Mouse (Mus musculus) intestine, embryonic 14.5 days (tissue): Measurements from ENCODE around the gene Nrbf2. TPM values are rescaled to one million over a fixed set of nuclear protein-coding genes. Genes with fewer than 3 reads are reported as not detected.

Experiments
- ATAC-seq: fragments of 200-750 bp; cut with Nextera tagmentation; replicated peaks from 2 replicates; pipeline ENCODE4 v1.8.0; 2017; ENCODE audit warnings: low read depth, moderate number of reproducible peaks, moderate TSS enrichment, moderate library complexity; ENCODE audit not compliant: low FRiP score, low TSS enrichment
- DNase-seq: peaks from one replicate; pipeline ENCODE4 v3.0.0-alpha.2; 2018; ENCODE audit warnings: low spot score
- H3K27ac ChIP-seq: fragments of 300-500 bp; sonication (generic); 2 replicates; pipeline ENCODE4 v1.5.1; 2014; ENCODE audit warnings: low read depth, mild to moderate bottlenecking, control low read depth
- H3K27me3 ChIP-seq: fragments of 300-500 bp; sonication (generic); replicated peaks from 2 replicates; pipeline ENCODE4 v1.6.1; 2014; ENCODE audit warnings: low read length, control low read depth; ENCODE audit not compliant: control insufficient read depth, insufficient read depth
- H3K36me3 ChIP-seq: fragments of 300-500 bp; sonication (generic); 2 replicates; pipeline ENCODE4 v1.6.1; 2014; ENCODE audit warnings: low read length, control low read depth; ENCODE audit not compliant: control insufficient read depth, insufficient read depth
- H3K4me1 ChIP-seq: fragments of 300-500 bp; sonication (generic); replicated peaks from 2 replicates; pipeline ENCODE4 v1.6.1; 2014; ENCODE audit warnings: low read length, control low read depth, mixed read lengths; ENCODE audit not compliant: control insufficient read depth, insufficient read depth
- H3K4me2 ChIP-seq: fragments of 300-500 bp; sonication (generic); 2 replicates; pipeline ENCODE4 v1.6.1; 2014; ENCODE audit warnings: low read length
- H3K4me3 ChIP-seq: fragments of 300-500 bp; sonication (generic); 2 replicates; pipeline ENCODE4 v1.5.1; 2014; ENCODE audit warnings: low read depth, low read length, control low read depth, mixed read lengths
- H3K9ac ChIP-seq: fragments of 300-500 bp; sonication (generic); 2 replicates; pipeline ENCODE4 v1.6.1; 2014; ENCODE audit warnings: mild to moderate bottlenecking, low read length
- H3K9me3 ChIP-seq: fragments of 300-500 bp; sonication (generic); 2 replicates; pipeline ENCODE4 v1.6.1; 2016; ENCODE audit warnings: low read length, control low read depth; ENCODE audit not compliant: control insufficient read depth
- WGBS: fragments of 180-500 bp; shearing (Covaris S2); extraction: QIAGEN DNeasy Blood & Tissue Kit; methylation state at CpG from one replicate; pipeline ENCODE4 v1.1.7; 2014; 5-methylcytosine and 5-hydroxymethylcytosine counted together
- polyA plus RNA-seq: library from polyadenylated mRNA; unstranded; fragments of >200 nt; fragmentation: Nextera tagmentation; extraction: Ambion mirVana; gene quantifications from 2 replicates; pipeline ENCODE4 v1.2.1, GENCODE M21; 2014

The Nrbf2 gene
- polyA plus RNA-seq, 1 experiment from 2014 or later, result 36.0 TPM

DNA sequence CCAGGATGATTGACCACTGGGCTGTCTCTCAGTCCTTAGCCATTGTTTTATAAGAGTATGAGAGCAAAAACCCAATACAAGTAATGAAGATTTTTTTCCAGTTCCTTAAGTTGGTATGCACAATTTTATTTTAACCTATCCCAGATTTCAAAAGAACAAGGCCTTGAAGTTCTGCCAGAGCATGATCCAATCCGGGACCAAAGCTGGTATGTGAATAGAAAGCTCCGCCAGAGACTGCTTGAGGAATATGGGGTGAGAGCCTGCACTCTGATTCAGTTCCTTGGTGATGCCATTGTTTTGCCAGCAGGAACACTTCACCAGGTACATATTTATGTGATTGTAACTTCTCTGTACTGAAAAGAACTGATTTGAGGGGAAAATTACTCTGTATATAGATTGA, 35.6 kb downstream of the Nrbf2 start:
- Histone ChIP-seq H3K4me2 (no peak overlapping the region), H3K27me3 (no peaks in the 10 kb centered on the region), H3K9me3 (no peaks in the 10 kb centered on the region), H3K4me1 (no peaks in the 10 kb centered on the region), H3K9ac (no peak overlapping the region), H3K27ac (no peak overlapping the region), H3K4me3 (no peak overlapping the region), H3K36me3 (peaks cover 74% of the 10 kb centered on the region)
- ATAC-seq (no peak), DNase-seq (no peak)
- WGBS, result 91% methylated on average over 2 of the region's 2 CpGs

DNA sequence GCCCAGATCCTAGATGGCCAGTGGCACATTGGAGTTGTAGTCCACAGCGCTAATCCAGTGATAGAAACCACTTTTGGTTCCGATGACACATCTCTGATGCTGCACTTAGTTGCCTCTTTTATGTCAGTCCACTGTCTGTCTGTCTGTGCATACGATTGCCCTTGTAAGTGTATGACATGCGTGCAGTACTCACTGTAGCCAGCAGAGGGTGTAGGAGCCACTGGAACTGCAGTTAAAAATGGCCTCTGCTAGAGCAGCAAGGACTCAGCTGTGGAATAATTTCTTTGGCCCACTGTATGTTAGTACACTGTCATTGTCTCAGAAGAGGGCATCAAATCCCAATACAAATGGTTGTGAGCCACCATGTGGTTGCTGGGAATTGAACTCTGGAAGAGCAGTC, 38.0 kb downstream of the Nrbf2 start:
- DNase-seq (peak; percentile 63), ATAC-seq (no peak)
- Histone ChIP-seq H3K27ac (no peak overlapping the region), H3K9ac (no peak overlapping the region), H3K4me2 (no peak overlapping the region), H3K4me1 (no peaks in the 10 kb centered on the region), H3K36me3 (peaks cover 68% of the 10 kb centered on the region), H3K4me3 (no peak overlapping the region), H3K27me3 (no peaks in the 10 kb centered on the region), H3K9me3 (no peaks in the 10 kb centered on the region)
- 88% methylated on average over 4 of the region's 4 CpGs for WGBS

DNA sequence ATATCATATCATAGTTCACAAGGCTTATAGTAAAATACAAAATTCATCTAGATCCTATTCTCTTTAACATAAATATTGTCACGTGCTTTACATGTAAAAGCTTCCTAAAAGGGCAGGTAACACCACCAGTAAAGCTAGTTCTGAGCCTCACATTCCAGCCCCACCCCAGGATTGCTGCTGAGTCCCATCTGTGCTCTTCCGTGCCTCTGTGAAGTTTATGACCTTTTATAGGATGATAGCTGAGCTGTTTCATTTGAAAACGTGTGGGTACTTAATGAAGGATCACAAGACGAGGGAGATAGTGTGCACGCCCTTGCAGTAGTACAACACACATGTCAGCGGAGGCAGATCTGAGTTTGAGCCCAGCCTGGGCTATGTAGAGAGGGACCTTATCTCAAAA, 54.7 kb downstream of the Nrbf2 start:
- H3K36me3 ChIP-seq, result peaks cover 70% of the 10 kb centered on the region
- whole genome bisulfite sequencing, result 56% methylated on average over 6 of the region's 6 CpGs
- no peaks in the 10 kb centered on the region for H3K27me3 ChIP-seq
- no peak for DNase-seq
- ATAC-seq, result 0 out of 2 replicates have a peak, but pooled peaks have one; percentile 60
- H3K4me1 ChIP-seq, result peaks cover 9% of the 10 kb centered on the region
- H3K4me2 ChIP-seq, result no peak overlapping the region
- H3K9ac ChIP-seq, result no peak overlapping the region
- no peaks in the 10 kb centered on the region for H3K9me3 ChIP-seq
- no peak overlapping the region for H3K4me3 ChIP-seq
- no peak overlapping the region for H3K27ac ChIP-seq

DNA sequence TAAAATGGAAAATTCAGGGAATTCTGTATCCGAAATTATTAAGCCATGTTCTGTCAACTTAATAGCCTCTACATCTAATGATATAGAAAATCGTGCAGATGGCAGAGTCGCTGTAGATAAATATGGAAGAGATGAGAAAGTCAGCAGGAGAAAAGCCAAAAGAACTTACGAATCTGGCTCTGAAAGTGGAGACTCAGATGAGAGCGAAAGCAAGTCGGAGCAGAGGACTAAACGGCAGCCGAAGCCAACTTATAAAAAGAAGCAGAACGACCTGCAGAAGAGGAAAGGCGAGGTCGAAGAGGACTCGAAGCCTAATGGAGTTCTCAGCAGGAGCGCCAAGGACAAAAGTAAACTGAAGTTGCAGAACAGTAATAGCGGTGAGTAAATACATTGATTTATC, 58.6 kb downstream of the Nrbf2 start:
- H3K9ac ChIP-seq, result no peak overlapping the region
- H3K36me3 ChIP-seq, result peaks cover 59% of the 10 kb centered on the region
- no peak overlapping the region for H3K4me3 ChIP-seq
- no peak overlapping the region for H3K4me2 ChIP-seq
- peaks cover 9% of the 10 kb centered on the region for H3K4me1 ChIP-seq
- WGBS, result 82% methylated on average over 14 of the region's 14 CpGs
- DNase-seq, result no peak
- no peaks in the 10 kb centered on the region for H3K27me3 ChIP-seq
- H3K27ac ChIP-seq, result no peak overlapping the region; the same call in 1 of the 2 replicates
- ATAC-seq, result no peak
- H3K9me3 ChIP-seq, result no peaks in the 10 kb centered on the region

DNA sequence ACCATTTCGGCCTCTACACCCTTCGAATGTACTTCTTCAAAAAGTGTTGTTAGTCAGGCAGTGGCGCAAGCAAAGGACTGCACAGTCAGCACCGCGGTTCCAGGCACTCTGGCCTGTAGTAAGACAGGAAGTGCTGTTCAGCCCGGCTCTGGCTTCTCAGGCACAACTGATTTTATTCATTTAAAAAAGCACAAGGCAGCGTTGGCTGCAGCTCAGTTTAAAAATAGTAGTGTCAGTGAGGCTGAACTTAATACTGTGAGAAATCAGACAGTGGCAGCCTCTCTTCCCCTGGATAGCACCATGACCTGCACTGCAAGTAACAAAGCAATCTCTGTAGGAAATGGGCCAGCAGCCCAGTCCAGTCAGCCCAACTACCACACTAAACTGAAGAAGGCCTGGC, 59.0 kb downstream of the Nrbf2 start:
- no peaks in the 10 kb centered on the region for H3K9me3 ChIP-seq
- no peaks in the 10 kb centered on the region for H3K27me3 ChIP-seq
- DNase-seq (no peak), ATAC-seq (no peak)
- H3K27ac ChIP-seq, result no peak overlapping the region
- no peak overlapping the region for H3K4me3 ChIP-seq
- WGBS, result 71% methylated on average over 7 of the region's 7 CpGs
- no peak overlapping the region for H3K4me2 ChIP-seq
- H3K36me3 ChIP-seq, result peaks cover 59% of the 10 kb centered on the region
- no peak overlapping the region for H3K9ac ChIP-seq
- H3K4me1 ChIP-seq, result peaks cover 9% of the 10 kb centered on the region

DNA sequence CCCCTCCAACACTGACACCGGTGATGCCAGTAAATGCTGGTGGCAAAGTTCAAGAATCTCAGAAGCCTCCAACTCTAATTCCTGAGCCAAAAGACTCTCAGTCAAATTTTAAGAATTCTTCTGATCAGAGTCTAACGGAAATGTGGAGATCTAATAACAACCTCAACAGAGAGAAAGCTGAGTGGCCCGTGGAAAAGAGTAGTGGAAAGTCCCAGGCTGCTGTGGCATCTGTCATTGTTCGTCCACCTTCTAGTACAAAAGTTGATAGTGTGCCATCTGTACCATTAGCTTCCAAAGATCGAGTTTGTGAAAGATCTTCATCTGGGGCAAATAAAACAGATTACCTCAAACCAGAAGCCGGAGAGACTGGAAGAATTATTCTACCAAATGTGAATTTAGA, 59.6 kb downstream of the Nrbf2 start:
- Histone ChIP-seq H3K36me3 (peaks cover 58% of the 10 kb centered on the region), H3K9ac (no peak overlapping the region), H3K4me2 (no peak overlapping the region), H3K4me1 (peaks cover 9% of the 10 kb centered on the region), H3K4me3 (no peak overlapping the region), H3K27me3 (no peaks in the 10 kb centered on the region), H3K27ac (no peak overlapping the region), H3K9me3 (no peaks in the 10 kb centered on the region)
- no peak for DNase-seq
- no peak for ATAC-seq
- WGBS, result 90% methylated on average over 6 of the region's 6 CpGs

DNA sequence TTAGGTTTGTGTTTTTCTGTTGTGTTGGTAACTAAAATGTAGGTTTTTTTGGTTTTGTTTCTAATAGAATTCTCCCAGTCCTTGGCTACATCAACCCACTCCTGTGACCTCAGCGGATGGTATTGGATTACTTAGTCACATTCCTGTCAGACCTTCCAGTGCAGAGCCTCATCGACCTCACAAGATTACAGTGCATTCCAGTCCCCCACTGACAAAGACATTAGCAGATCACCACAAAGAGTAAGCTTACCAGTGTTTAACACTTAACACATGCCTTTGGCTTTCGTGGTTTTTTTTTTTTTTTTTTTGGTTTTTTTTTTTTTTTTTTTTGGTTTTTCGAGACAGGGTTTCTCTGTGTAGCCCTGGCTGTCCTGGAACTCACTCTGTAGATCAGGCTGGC, 61.2 kb downstream of the Nrbf2 start:
- ATAC-seq (no peak), DNase-seq (no peak)
- Histone ChIP-seq H3K4me3 (no peak overlapping the region), H3K27ac (no peak overlapping the region), H3K9ac (no peak overlapping the region), H3K36me3 (peaks cover 64% of the 10 kb centered on the region), H3K9me3 (no peaks in the 10 kb centered on the region), H3K4me2 (no peak overlapping the region), H3K27me3 (no peaks in the 10 kb centered on the region), H3K4me1 (0 out of 2 replicates have a peak, but pooled peaks cover under 1% of the 10 kb centered on the region)
- WGBS, result 68% methylated on average over 3 of the region's 4 CpGs

DNA sequence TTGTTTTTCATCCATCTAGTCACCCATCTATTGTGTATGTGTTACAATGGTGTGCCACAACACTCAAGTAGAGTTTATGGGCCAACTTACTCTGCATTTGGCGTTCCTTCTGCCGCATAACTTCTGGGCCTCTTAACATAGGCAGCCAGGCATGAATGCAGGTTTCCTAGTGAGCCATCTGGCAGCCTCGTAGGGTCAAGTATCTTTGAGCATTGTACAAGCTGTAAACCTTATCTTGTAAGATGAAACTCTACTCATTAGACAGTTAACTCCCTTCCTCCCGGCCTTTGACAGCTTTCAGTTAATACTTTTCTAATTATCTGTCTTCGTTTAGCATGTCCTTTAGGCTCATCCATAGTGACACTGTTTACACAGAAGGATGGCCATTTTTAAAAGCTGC, 63.8 kb downstream of the Nrbf2 start:
- no peaks in the 10 kb centered on the region for H3K27me3 ChIP-seq
- ATAC-seq (no peak), DNase-seq (no peak)
- no peaks in the 10 kb centered on the region for H3K4me1 ChIP-seq
- H3K27ac ChIP-seq, result no peak overlapping the region
- peaks cover 70% of the 10 kb centered on the region for H3K36me3 ChIP-seq
- H3K9me3 ChIP-seq, result no peaks in the 10 kb centered on the region
- 64% methylated on average over 5 of the region's 5 CpGs for WGBS
- H3K4me2 ChIP-seq, result no peak overlapping the region
- no peak overlapping the region for H3K4me3 ChIP-seq
- H3K9ac ChIP-seq, result no peak overlapping the region

DNA sequence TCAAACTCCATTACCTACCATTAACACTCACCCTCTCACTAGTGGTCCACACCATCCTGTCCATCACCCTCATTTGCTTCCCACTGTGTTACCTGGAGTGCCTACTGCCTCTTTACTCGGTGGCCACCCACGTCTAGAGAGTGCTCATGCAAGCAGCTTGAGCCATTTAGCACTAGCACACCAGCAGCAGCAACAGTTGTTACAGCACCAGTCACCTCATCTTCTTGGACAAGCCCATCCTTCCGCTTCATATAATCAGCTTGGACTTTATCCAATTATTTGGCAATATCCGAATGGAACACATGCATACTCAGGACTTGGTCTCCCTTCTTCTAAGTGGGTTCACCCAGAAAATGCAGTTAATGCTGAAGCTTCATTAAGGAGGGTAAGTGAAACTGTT, 64.9 kb downstream of the Nrbf2 start:
- no peaks in the 10 kb centered on the region for H3K4me1 ChIP-seq
- no peak overlapping the region for H3K4me2 ChIP-seq
- no peaks in the 10 kb centered on the region for H3K9me3 ChIP-seq
- H3K27ac ChIP-seq, result no peak overlapping the region
- no peak overlapping the region for H3K4me3 ChIP-seq
- no peak for DNase-seq
- no peak for ATAC-seq
- H3K27me3 ChIP-seq, result no peaks in the 10 kb centered on the region
- peaks cover 61% of the 10 kb centered on the region for H3K36me3 ChIP-seq
- WGBS, result 91% methylated on average over 4 of the region's 4 CpGs
- H3K9ac ChIP-seq, result no peak overlapping the region
